In the genomic region with DNA sequence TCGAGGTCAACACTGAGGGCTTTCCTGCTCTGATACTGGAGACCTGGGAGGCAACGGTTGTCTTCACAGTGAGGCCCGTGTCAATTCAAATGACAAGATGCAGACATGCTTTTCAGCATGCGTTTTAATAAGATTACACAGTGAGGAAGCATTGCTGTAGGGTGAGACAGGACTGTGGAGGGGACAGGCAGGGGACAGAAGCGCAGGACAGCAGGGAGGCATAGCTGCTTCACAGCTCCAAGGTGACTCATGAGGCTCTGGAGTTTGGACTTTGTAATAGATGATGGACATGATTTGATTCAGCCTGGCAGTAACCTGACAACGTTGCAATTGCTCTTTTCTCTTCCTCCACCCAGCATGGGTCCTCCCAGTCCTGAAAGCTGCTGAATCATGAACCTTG, we compare ENCODE assay signal across 24 mouse cellular contexts.
DNase-seq lines count a peak whose midpoint lies in the region; ATAC-seq and TF ChIP-seq lines count a peak whose summit lies in the region.
"Had no signal": no experiment of that assay in that cellular context is flagged by ENCODE, and none has a peak within 500 bp of the region (broad histone marks: within the 10 kb centered on the region; RNA-seq: fewer than 3 reads in every experiment).

No protein-coding gene starts in this region.

- H3K4me3 ChIP-seq in heart, embryonic 11.5 days (ENCODE audit: low read depth, low read length) = no peak overlapping the region
- no peak overlapping the region for H3K4me3 ChIP-seq in midbrain, embryonic 11.5 days (ENCODE audit: low read depth, low read length)
- no peak overlapping the region for H3K4me3 ChIP-seq in midbrain, postnatal 0 days (ENCODE audit: low read depth, low read length)
- H3K4me3 ChIP-seq: erythroblast, embryonic 14.5 days; gastrocnemius, adult 2 months; hindbrain, embryonic 10.5 days; hindbrain, embryonic 15.5 days; layer of hippocampus, adult 2 months; left cerebral cortex, adult 2 months; limb, embryonic 12.5 days; lung, embryonic 15.5 days had no signal

- no peak for DNase-seq in heart, postnatal 14 days
- no peak for DNase-seq in midbrain, embryonic 11.5 days (ENCODE audit: low spot score, missing footprints)
- no peak for DNase-seq in midbrain, postnatal 0 days (ENCODE audit: low spot score)
- DNase-seq in adrenal gland, adult 8-10 months = peak; percentile 58
- peak; percentile 15 to 49 for DNase-seq in adrenal gland, postnatal 36 days
- no peak for DNase-seq in urinary bladder, postnatal 36 days (ENCODE audit: low spot score in 2 of 2)
- DNase-seq: B cell, adult 2 months; cerebellum, adult 11-12 months; cerebellum, adult 9-11 months; gastrocnemius, adult 2 months; gastrocnemius, postnatal 36 days; kidney, adult 11 months; kidney, postnatal 25 days; right cerebral cortex, postnatal 14 days had no signal

- H3K9ac ChIP-seq in heart, embryonic 11.5 days (ENCODE audit: low read depth, low read length) = 0 out of 2 replicates have a peak overlapping the region, but pooled peaks have one; percentile 10
- no peak overlapping the region for H3K9ac ChIP-seq in midbrain, embryonic 11.5 days (ENCODE audit: low read length)
- no peak overlapping the region for H3K9ac ChIP-seq in midbrain, postnatal 0 days (replicated peaks; ENCODE audit: low read length, poor library complexity, severe bottlenecking)
- H3K9ac ChIP-seq: hindbrain, embryonic 15.5 days; limb, embryonic 12.5 days; lung, embryonic 15.5 days had no signal

- WGBS in heart, embryonic 11.5 days (ENCODE audit: insufficient replicate concordance) = 21% methylated on average over 6 of the region's 6 CpGs
- 49% methylated on average over 6 of the region's 6 CpGs for WGBS in midbrain, embryonic 11.5 days
- WGBS in midbrain, postnatal 0 days = 27% methylated on average over 6 of the region's 6 CpGs

- H3K4me1 ChIP-seq in heart, embryonic 11.5 days (ENCODE audit: control insufficient read depth, insufficient read depth, low read length) = peaks cover 13% of the 10 kb centered on the region
- no peaks in the 10 kb centered on the region; the same call in 1 of the 2 replicates for H3K4me1 ChIP-seq in midbrain, embryonic 11.5 days (ENCODE audit: control insufficient read depth, insufficient read depth, low read length)
- H3K4me1 ChIP-seq in midbrain, postnatal 0 days (ENCODE audit: insufficient read depth, low read length) = peaks cover 3% of the 10 kb centered on the region; the same call in 1 of the 2 replicates
- H3K4me1 ChIP-seq: lung, embryonic 15.5 days had no signal

- TF ChIP-seq CTCF in midbrain, postnatal 0 days (IDR thresholded peaks at IDR 0.05) = no peak

- H3K36me3 ChIP-seq in heart, embryonic 11.5 days (ENCODE audit: control insufficient read depth, insufficient read depth, low read length) = no peaks in the 10 kb centered on the region
- H3K36me3 ChIP-seq in midbrain, embryonic 11.5 days (ENCODE audit: control insufficient read depth, insufficient read depth, low read length) = no peaks in the 10 kb centered on the region
- no peaks in the 10 kb centered on the region for H3K36me3 ChIP-seq in midbrain, postnatal 0 days (ENCODE audit: insufficient read depth, low read length)
- H3K36me3 ChIP-seq: hindbrain, embryonic 10.5 days; hindbrain, embryonic 15.5 days; limb, embryonic 12.5 days; lung, embryonic 15.5 days had no signal

- H3K9me3 ChIP-seq in heart, embryonic 11.5 days (replicated peaks; ENCODE audit: control insufficient read depth, low read length) = no peaks in the 10 kb centered on the region
- no peaks in the 10 kb centered on the region for H3K9me3 ChIP-seq in midbrain, embryonic 11.5 days (ENCODE audit: control insufficient read depth, low read length)
- H3K9me3 ChIP-seq in midbrain, postnatal 0 days (ENCODE audit: low read length) = no peaks in the 10 kb centered on the region
- H3K9me3 ChIP-seq: hindbrain, embryonic 10.5 days; hindbrain, embryonic 15.5 days; limb, embryonic 12.5 days; lung, embryonic 15.5 days had no signal

- peak; percentile 72; the same call in 1 of the 2 replicates for ATAC-seq in heart, embryonic 11.5 days (replicated peaks; ENCODE audit: insufficient number of reproducible peaks, low FRiP score, low TSS enrichment)
- ATAC-seq in midbrain, embryonic 11.5 days (ENCODE audit: low FRiP score) = peak; percentile 70
- ATAC-seq in midbrain, postnatal 0 days (ENCODE audit: low FRiP score) = no peak
- ATAC-seq: forebrain, embryonic 16.5 days; inflammation-experienced regulatory T-cells, adult 6 months had no signal

- H3K27me3 ChIP-seq in heart, embryonic 11.5 days (ENCODE audit: control insufficient read depth, insufficient read depth, low read length) = no peaks in the 10 kb centered on the region
- H3K27me3 ChIP-seq in midbrain, embryonic 11.5 days (ENCODE audit: control insufficient read depth, insufficient read depth, low read length) = peaks cover 5% of the 10 kb centered on the region; the same call in 1 of the 2 replicates
- no peaks in the 10 kb centered on the region for H3K27me3 ChIP-seq in midbrain, postnatal 0 days (ENCODE audit: insufficient read depth, low read length)
- H3K27me3 ChIP-seq: hindbrain, embryonic 15.5 days; limb, embryonic 12.5 days; lung, embryonic 15.5 days had no signal

- no peak overlapping the region for H3K4me2 ChIP-seq in heart, embryonic 11.5 days
- H3K4me2 ChIP-seq in midbrain, embryonic 11.5 days = no peak overlapping the region
- no peak overlapping the region for H3K4me2 ChIP-seq in midbrain, postnatal 0 days (ENCODE audit: low read depth, low read length, poor library complexity, severe bottlenecking)
- H3K4me2 ChIP-seq: hindbrain, embryonic 15.5 days; limb, embryonic 12.5 days; lung, embryonic 15.5 days had no signal

- intact Hi-C loops in heart, postnatal 14 days (cut with DNase I) = no loop called here

- 0 out of 2 replicates have a peak overlapping the region, but pooled peaks have one; percentile 22 for H3K27ac ChIP-seq in heart, embryonic 11.5 days (ENCODE audit: low read depth, low read length)
- no peak overlapping the region for H3K27ac ChIP-seq in midbrain, embryonic 11.5 days (ENCODE audit: low read depth, low read length)
- H3K27ac ChIP-seq in midbrain, postnatal 0 days (ENCODE audit: low read depth, low read length) = no peak overlapping the region
- H3K27ac ChIP-seq: gastrocnemius, adult 2 months; hindbrain, embryonic 10.5 days; hindbrain, embryonic 15.5 days; layer of hippocampus, adult 2 months; left cerebral cortex, adult 2 months; limb, embryonic 12.5 days; lung, embryonic 15.5 days had no signal

Comparison
In these comparisons a context has a peak if more than half of its experiments do, and no peak if none do; other contexts are left out.
1. DNase-seq: peak in adrenal gland, adult 8-10 months (single experiment) and adrenal gland, postnatal 36 days (2 of 2); none in heart, postnatal 14 days (0 of 2), midbrain, embryonic 11.5 days (single experiment), midbrain, postnatal 0 days (single experiment) and urinary bladder, postnatal 36 days (0 of 2).